In the genomic region with DNA sequence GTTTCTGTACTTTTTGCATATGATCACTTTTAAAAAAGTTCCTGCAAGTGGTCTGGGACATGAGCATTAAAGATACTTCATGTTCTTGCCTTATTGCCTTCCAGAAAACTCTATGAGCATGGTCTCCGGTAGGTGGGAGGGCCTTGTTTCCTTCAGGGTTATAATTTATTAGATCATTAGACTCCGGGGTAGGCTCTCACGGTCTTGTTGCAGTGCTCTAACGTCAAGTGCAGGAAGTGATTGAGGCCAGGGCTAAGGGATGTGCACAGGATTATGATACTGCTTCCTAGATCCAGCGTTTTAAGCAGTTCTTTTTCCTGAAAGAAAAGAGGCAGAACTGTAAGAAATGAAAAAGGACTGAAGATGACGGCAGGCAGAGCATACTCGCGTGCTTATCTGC, we compare ENCODE assay signal across 17 mouse cellular contexts. TPM values are rescaled to one million over a fixed set of nuclear protein-coding genes. Genes with fewer than 3 reads are reported as not detected.
DNase-seq lines count a peak whose midpoint lies in the region; ATAC-seq and TF ChIP-seq lines count a peak whose summit lies in the region.
"Had no signal": no experiment of that assay in that cellular context is flagged by ENCODE, and none has a peak within 500 bp of the region (broad histone marks: within the 10 kb centered on the region; RNA-seq: fewer than 3 reads in every experiment).

No protein-coding gene starts in this region.

- intact Hi-C loops in heart, adult 2 months (cut with DNase I): no loop called here

- 31% methylated on average over 8 of the region's 8 CpGs for WGBS in heart, embryonic 12.5 days
- 44% methylated on average over 8 of the region's 8 CpGs for WGBS in heart, adult 2 months
- WGBS in intestine, embryonic 16.5 days: 42% methylated on average over 8 of the region's 8 CpGs
- WGBS in intestine, postnatal 0 days: 50% methylated on average over 8 of the region's 8 CpGs
- 40% methylated on average over 8 of the region's 8 CpGs for WGBS in stomach, embryonic 14.5 days
- 44% methylated on average over 8 of the region's 8 CpGs for WGBS in stomach, postnatal 0 days

- no peaks in the 10 kb centered on the region for H3K79me2 ChIP-seq in heart, adult 2 months (replicated peaks; ENCODE audit: control insufficient read depth, insufficient read depth, low read length)

- TF ChIP-seq CTCF in heart, adult 2 months (IDR thresholded peaks at IDR 0.05): no peak
- no peak for TF ChIP-seq CTCF in intestine, postnatal 0 days (IDR thresholded peaks at IDR 0.05; ENCODE audit: low read depth)
- no peak for TF ChIP-seq CTCF in stomach, postnatal 0 days (IDR thresholded peaks at IDR 0.05; ENCODE audit: low read depth)

- TF ChIP-seq EP300 in heart, adult 2 months (IDR thresholded peaks at IDR 0.05; ENCODE audit: insufficient read depth, low read depth, low read length): no peak
- no peak for TF ChIP-seq EP300 in stomach, postnatal 0 days (optimal IDR thresholded peaks at IDR 0.05)

- no peaks in the 10 kb centered on the region for H3K27me3 ChIP-seq in heart, embryonic 12.5 days (replicated peaks)
- no peaks in the 10 kb centered on the region for H3K27me3 ChIP-seq in heart, adult 2 months (ENCODE audit: control insufficient read depth, insufficient read depth, low read length)
- no peaks in the 10 kb centered on the region for H3K27me3 ChIP-seq in intestine, embryonic 16.5 days (replicated peaks; ENCODE audit: control insufficient read depth, insufficient read depth, low read length)
- H3K27me3 ChIP-seq in intestine, postnatal 0 days (replicated peaks; ENCODE audit: control insufficient read depth, insufficient read depth, low read length): no peaks in the 10 kb centered on the region
- no peaks in the 10 kb centered on the region for H3K27me3 ChIP-seq in stomach, embryonic 14.5 days (ENCODE audit: control insufficient read depth, insufficient read depth, low read length)
- H3K27me3 ChIP-seq in stomach, postnatal 0 days (ENCODE audit: control insufficient read depth, insufficient read depth, low read length): no peaks in the 10 kb centered on the region
- H3K27me3 ChIP-seq: CH12.LX; forebrain, embryonic 13.5 days; hindbrain, embryonic 13.5 days had no signal

- H3K4me1 ChIP-seq in heart, embryonic 12.5 days (replicated peaks): peaks cover 54% of the 10 kb centered on the region
- H3K4me1 ChIP-seq in heart, adult 2 months (ENCODE audit: control insufficient read depth, insufficient read depth, low read length): no peaks in the 10 kb centered on the region
- H3K4me1 ChIP-seq in intestine, embryonic 16.5 days (ENCODE audit: control insufficient read depth, insufficient read depth, low read length): 0 out of 2 replicates have a peak, but pooled peaks cover 3% of the 10 kb centered on the region
- no peaks in the 10 kb centered on the region for H3K4me1 ChIP-seq in intestine, postnatal 0 days (replicated peaks; ENCODE audit: control insufficient read depth, insufficient read depth, low read length)
- peaks cover 10% of the 10 kb centered on the region for H3K4me1 ChIP-seq in stomach, embryonic 14.5 days (ENCODE audit: control insufficient read depth, insufficient read depth, low read length)
- H3K4me1 ChIP-seq in stomach, postnatal 0 days (replicated peaks; ENCODE audit: control insufficient read depth, insufficient read depth): no peaks in the 10 kb centered on the region
- H3K4me1 ChIP-seq: forebrain, embryonic 13.5 days; hindbrain, embryonic 13.5 days had no signal

- peak overlapping the region; percentile 30 for H3K4me2 ChIP-seq in heart, embryonic 12.5 days
- no peak overlapping the region for H3K4me2 ChIP-seq in intestine, embryonic 16.5 days (ENCODE audit: low read depth, low read length)
- H3K4me2 ChIP-seq in intestine, postnatal 0 days (replicated peaks; ENCODE audit: low read depth): no peak overlapping the region
- H3K4me2 ChIP-seq in stomach, embryonic 14.5 days (replicated peaks; ENCODE audit: low read depth, low read length): no peak overlapping the region
- H3K4me2 ChIP-seq in stomach, postnatal 0 days (replicated peaks; ENCODE audit: low read depth): no peak overlapping the region
- H3K4me2 ChIP-seq: forebrain, embryonic 13.5 days; hindbrain, embryonic 13.5 days had no signal

- no peak overlapping the region for H3K27ac ChIP-seq in heart, embryonic 12.5 days (ENCODE audit: poor library complexity, severe bottlenecking)
- H3K27ac ChIP-seq in heart, adult 2 months: no peak overlapping the region
- H3K27ac ChIP-seq in intestine, embryonic 16.5 days (ENCODE audit: low read length): 0 out of 2 replicates have a peak overlapping the region, but pooled peaks have one; percentile 18
- no peak overlapping the region for H3K27ac ChIP-seq in intestine, postnatal 0 days (ENCODE audit: low read depth, low read length)
- H3K27ac ChIP-seq in stomach, embryonic 14.5 days (ENCODE audit: low read length): peak overlapping the region; percentile 1; the same call in 1 of the 2 replicates
- no peak overlapping the region for H3K27ac ChIP-seq in stomach, postnatal 0 days (replicated peaks)
- H3K27ac ChIP-seq: embryonic facial prominence, embryonic 10.5 days; forebrain, embryonic 13.5 days; hindbrain, embryonic 13.5 days; hindbrain, postnatal 0 days had no signal

- ATAC-seq in heart, embryonic 12.5 days (ENCODE audit: insufficient number of reproducible peaks, low FRiP score): no peak
- ATAC-seq in intestine, embryonic 16.5 days: 0 out of 2 replicates have a peak, but pooled peaks have one; percentile 52
- no peak for ATAC-seq in intestine, postnatal 0 days
- ATAC-seq in stomach, embryonic 14.5 days (ENCODE audit: insufficient number of reproducible peaks, insufficient read depth, low FRiP score, low read depth): peak; percentile 37; the same call in 1 of the 2 replicates
- ATAC-seq in stomach, postnatal 0 days (ENCODE audit: low FRiP score, low TSS enrichment): no peak
- ATAC-seq: forebrain, embryonic 13.5 days; forebrain, postnatal 0 days; hindbrain, postnatal 0 days had no signal

- H3K4me3 ChIP-seq in heart, embryonic 12.5 days: no peak overlapping the region
- H3K4me3 ChIP-seq in heart, adult 2 months: no peak overlapping the region
- H3K4me3 ChIP-seq in intestine, embryonic 16.5 days (ENCODE audit: low read length): no peak overlapping the region
- no peak overlapping the region for H3K4me3 ChIP-seq in intestine, postnatal 0 days (ENCODE audit: low read depth, low read length)
- H3K4me3 ChIP-seq in stomach, embryonic 14.5 days (ENCODE audit: low read depth, low read length): no peak overlapping the region
- no peak overlapping the region for H3K4me3 ChIP-seq in stomach, postnatal 0 days (ENCODE audit: low read depth, low read length)
- H3K4me3 ChIP-seq: embryonic facial prominence, embryonic 10.5 days; forebrain, embryonic 13.5 days; hindbrain, embryonic 13.5 days had no signal

- DNase-seq in heart, adult 2 months: no peak
- no peak for DNase-seq in stomach, postnatal 0 days (ENCODE audit: low spot score)
- DNase-seq: adrenal gland, adult 2 months; adrenal gland, postnatal 25 days; cerebellum, adult 18-20 months; cerebellum, adult 9-11 months; forebrain, postnatal 0 days; gastrocnemius, postnatal 14 days had no signal

- no peaks in the 10 kb centered on the region for H3K9me3 ChIP-seq in heart, embryonic 12.5 days (replicated peaks)
- H3K9me3 ChIP-seq in intestine, embryonic 16.5 days (ENCODE audit: control insufficient read depth, low read length): no peaks in the 10 kb centered on the region
- H3K9me3 ChIP-seq in intestine, postnatal 0 days (ENCODE audit: control insufficient read depth): no peaks in the 10 kb centered on the region
- no peaks in the 10 kb centered on the region for H3K9me3 ChIP-seq in stomach, embryonic 14.5 days (ENCODE audit: control insufficient read depth, low read depth, low read length)
- H3K9me3 ChIP-seq in stomach, postnatal 0 days (ENCODE audit: control insufficient read depth, low read length): no peaks in the 10 kb centered on the region
- H3K9me3 ChIP-seq: embryonic facial prominence, embryonic 10.5 days; forebrain, embryonic 13.5 days; hindbrain, embryonic 13.5 days had no signal

- TF ChIP-seq POLR2A in heart, adult 2 months (IDR thresholded peaks at IDR 0.05; ENCODE audit: insufficient read depth, low read depth, low read length): no peak

- H3K9ac ChIP-seq in heart, embryonic 12.5 days: no peak overlapping the region
- no peak overlapping the region for H3K9ac ChIP-seq in heart, adult 2 months (ENCODE audit: low read depth, low read length)
- no peak overlapping the region for H3K9ac ChIP-seq in intestine, embryonic 16.5 days (ENCODE audit: low read depth, low read length)
- no peak overlapping the region for H3K9ac ChIP-seq in intestine, postnatal 0 days (ENCODE audit: low read depth, low read length)
- H3K9ac ChIP-seq in stomach, embryonic 14.5 days (replicated peaks; ENCODE audit: low read depth, low read length): no peak overlapping the region
- H3K9ac ChIP-seq in stomach, postnatal 0 days (ENCODE audit: low read length): no peak overlapping the region
- H3K9ac ChIP-seq: forebrain, embryonic 13.5 days; forebrain, postnatal 0 days; hindbrain, embryonic 13.5 days had no signal

- peaks cover 5% of the 10 kb centered on the region; the same call in 1 of the 2 replicates for H3K36me3 ChIP-seq in heart, embryonic 12.5 days
- H3K36me3 ChIP-seq in heart, adult 2 months (ENCODE audit: control insufficient read depth, insufficient read depth, low read length): no peaks in the 10 kb centered on the region
- H3K36me3 ChIP-seq in intestine, embryonic 16.5 days (ENCODE audit: control insufficient read depth, insufficient read depth, low read length): no peaks in the 10 kb centered on the region
- H3K36me3 ChIP-seq in intestine, postnatal 0 days (ENCODE audit: control insufficient read depth, insufficient read depth): peaks cover 12% of the 10 kb centered on the region; the same call in 1 of the 2 replicates
- no peaks in the 10 kb centered on the region; the same call in 1 of the 2 replicates for H3K36me3 ChIP-seq in stomach, embryonic 14.5 days (ENCODE audit: control insufficient read depth, insufficient read depth, low read length)
- H3K36me3 ChIP-seq in stomach, postnatal 0 days (ENCODE audit: control insufficient read depth, insufficient read depth, low read length): no peaks in the 10 kb centered on the region; the same call in 1 of the 2 replicates
- H3K36me3 ChIP-seq: embryonic facial prominence, embryonic 10.5 days had no signal

RNA-seq across cellular contexts. Expression of gene Vps8, which starts 27.0 kb away (rescaled TPM):
- 28.1 and 29.2 TPM in 2 replicates for polyA plus RNA-seq in heart, embryonic 12.5 days (2016; fragmentation: Nextera tagmentation; extraction: Ambion mirVana)
- 10 to 100 TPM; 24.1 to 25.5 TPM for total RNA-seq in heart, adult 2 months (2021)
- 14.0 and 20.9 TPM in 2 replicates for polyA plus RNA-seq in heart, adult 2 months (2012; rRNA removed)
- polyA plus RNA-seq in intestine, embryonic 16.5 days (2015; fragmentation: Nextera tagmentation; extraction: Ambion mirVana): 16.6 and 18.2 TPM in 2 replicates
- 6.6 and 9.5 TPM in 2 replicates for polyA plus RNA-seq in intestine, postnatal 0 days (2015; fragmentation: Nextera tagmentation; extraction: Ambion mirVana)
- 20.4 and 24.9 TPM in 2 replicates for polyA plus RNA-seq in stomach, embryonic 14.5 days (2014; fragmentation: Nextera tagmentation; extraction: Ambion mirVana)
- polyA plus RNA-seq in stomach, postnatal 0 days (2015; fragmentation: Nextera tagmentation; extraction: Ambion mirVana): 7.0 and 8.2 TPM in 2 replicates

Comparison
In these comparisons a context has a peak if more than half of its experiments do, and no peak if none do; other contexts are left out.
1. ATAC-seq: peak in intestine, embryonic 16.5 days (single experiment) and stomach, embryonic 14.5 days (single experiment); none in heart, embryonic 12.5 days (single experiment), intestine, postnatal 0 days (single experiment) and stomach, postnatal 0 days (single experiment).
2. H3K27ac ChIP-seq: peak in intestine, embryonic 16.5 days (single experiment) and stomach, embryonic 14.5 days (single experiment); none in heart, embryonic 12.5 days (single experiment), heart, adult 2 months (single experiment), intestine, postnatal 0 days (single experiment) and stomach, postnatal 0 days (single experiment).